Mouse (Mus musculus): Measurements from ENCODE around the gene Vsx2.

GRCm38 (mm10) chr12:84624601-84625000, 55.0 kb downstream of the Vsx2 start:
- TF ChIP-seq POLR2A (IDR thresholded peaks at IDR 0.05; ENCODE audit: low read depth, low read length) = no peak
- TF ChIP-seq CTCF (IDR thresholded peaks at IDR 0.05; ENCODE audit: extremely low read depth, insufficient read depth, insufficient read length, insufficient replicate concordance) = no peak

All from spleen, adult 2 months (tissue).